Mouse (Mus musculus) small intestine, adult 2 months (tissue): ENCODE data around the gene Erp44.

Experiments
- CTCF ChIP-seq: fragments of 200-500 bp; IDR thresholded peaks from 2 replicates; pipeline ENCODE4 v1.5.1; 2012; ENCODE audit warnings: low read depth, mild to moderate bottlenecking, control low read depth, inconsistent platforms, low read length, moderate library complexity, mixed read lengths; ENCODE audit not compliant: insufficient replicate concordance, insufficient read length; ENCODE audit errors: extremely low read depth
- POLR2A ChIP-seq: fragments of 200-500 bp; IDR thresholded peaks from 2 replicates; pipeline ENCODE4 v1.6.1; 2012; ENCODE audit warnings: low read depth, mild to moderate bottlenecking, control low read depth, inconsistent platforms, low read length, moderate library complexity

GRCm38 (mm10) chr4:48277011-48277410, 2.3 kb downstream of the Erp44 start:
- no peak for TF ChIP-seq CTCF
- no peak for TF ChIP-seq POLR2A
